Mouse (Mus musculus) neutrophil, adult 83 days (primary cell): ENCODE data around the gene Crocc. TPM values are rescaled to one million over a fixed set of nuclear protein-coding genes. Genes with fewer than 3 reads are reported as not detected.

Experiments
- total RNA-seq, 2 experiments: library from RNA; stranded (reverse); gene quantifications; one replicate each; pipeline ENCODE4 v1.2.4; 2023

The Crocc gene
- total RNA-seq, result 1 to 10 TPM; 6.6 to 8.0 TPM

GRCm38 (mm10) chr4:141060426-141061301, at the start of gene Crocc:
TSS of gene Crocc (minus strand) at chr4:141060550.

DNA sequence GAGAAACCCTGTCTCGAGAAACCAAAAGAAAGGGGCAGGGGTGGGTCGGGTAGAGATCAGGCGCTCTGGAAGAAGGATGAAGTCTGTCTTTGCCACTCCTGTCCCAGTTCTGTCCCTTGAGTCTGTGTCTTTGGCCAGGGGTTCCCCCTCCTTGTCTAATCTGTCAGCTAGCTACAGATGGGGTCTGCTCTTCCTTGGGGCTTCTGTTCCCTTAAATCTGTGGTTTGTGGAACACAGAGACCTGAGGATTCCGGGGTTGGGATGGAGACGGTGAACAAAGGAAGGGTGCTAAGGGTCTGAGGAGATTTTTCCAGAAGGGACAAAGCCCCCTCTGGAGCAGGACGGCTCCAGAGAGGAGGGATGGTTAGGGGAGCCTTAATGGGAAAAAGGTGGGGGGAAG, 27.7 kb upstream of the Crocc start, which contains the start of gene Spata21:
Gene Spata21 (plus strand): TSS at position 301 of the 400 bp plus-strand sequence.

GRCm38 (mm10) chr4:141077681-141078509, 17.5 kb upstream of the Crocc start, which contains the start of gene Necap2:
TSS of gene Necap2 (minus strand) at chr4:141078357.

GRCm38 (mm10) chr4:141010118-141010517, 50.2 kb downstream of the Crocc start, which contains the start of gene Mfap2:
TSS of gene Mfap2 (plus strand) at chr4:141010418.

DNA sequence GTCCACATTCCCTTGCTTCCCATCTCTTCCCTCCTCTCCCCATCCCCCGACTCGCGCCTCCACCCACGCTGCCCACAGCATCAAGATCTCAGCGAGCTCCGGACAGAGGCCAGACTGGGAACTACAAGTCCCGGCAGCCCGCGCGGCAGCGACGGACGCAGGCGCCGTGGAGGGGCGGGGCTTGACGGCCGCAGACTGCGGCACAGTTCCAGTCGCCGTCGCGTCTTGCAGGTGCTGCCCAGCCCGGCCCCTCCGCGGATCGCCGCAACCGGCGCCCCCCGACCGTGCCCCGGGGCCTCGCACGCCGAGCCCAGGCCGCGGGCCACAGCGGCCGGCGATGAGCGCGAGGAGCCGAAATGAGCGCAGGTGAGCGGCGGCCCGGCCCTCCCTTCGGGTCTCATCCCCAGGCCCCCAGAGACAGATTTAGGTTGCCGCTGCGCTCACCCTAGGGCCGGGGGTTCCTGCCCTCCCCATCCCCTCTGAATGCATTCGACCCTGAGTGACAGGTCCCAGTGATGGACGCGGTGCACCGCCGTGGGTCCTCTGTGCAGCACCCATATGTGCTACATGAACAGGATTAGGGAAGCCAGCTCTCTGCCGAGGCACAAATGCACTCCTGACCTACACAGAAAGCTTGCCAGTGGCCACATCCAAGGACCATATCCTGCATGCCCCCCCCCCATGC, 73.5 kb downstream of the Crocc start, which contains the start of gene Atp13a2:
Gene Atp13a2 (plus strand): TSS at position 163 of the 685 bp plus-strand sequence.

Other genes with a start within 250 kb of the Crocc start
- under 1 TPM; 0.57 to 0.68 TPM for gene Padi3, start 249.9 kb downstream of the Crocc start, total RNA-seq
- gene Padi1, start 214.8 kb downstream of the Crocc start, total RNA-seq, result not detected
- 10 to 100 TPM; 36.6 to 40.3 TPM for gene Padi2, start 154.2 kb downstream of the Crocc start, total RNA-seq
- gene Sdhb, start 99.3 kb downstream of the Crocc start, total RNA-seq, result 10 to 100 TPM; 85.3 to 91.5 TPM
- gene Atp13a2, start 73.7 kb downstream of the Crocc start, total RNA-seq, result 10 to 100 TPM; 46.0 to 47.3 TPM
- gene Mfap2, start 50.1 kb downstream of the Crocc start, total RNA-seq, result not detected
- gene Necap2, start 17.8 kb upstream of the Crocc start, total RNA-seq, result 10 to 100 TPM; 83.8 to 90.1 TPM
- not detected for gene Spata21, start 27.8 kb upstream of the Crocc start, total RNA-seq
- gene Szrd1, start 79.2 kb upstream of the Crocc start, total RNA-seq, result 10 to 100 TPM; 71.7 to 80.8 TPM
- 10 to 100 TPM; 19.1 to 25.2 TPM for gene Fbxo42, start 87.4 kb upstream of the Crocc start, total RNA-seq
- gene Rsg1, start 153.4 kb upstream of the Crocc start, total RNA-seq, result 1 to 10 TPM; 1.4 to 3.7 TPM
- not detected for gene Arhgef19, start 178.9 kb upstream of the Crocc start, total RNA-seq
- 1 to 10 TPM in 1 of 2 experiments, under 1 TPM in 1; 0.99 to 1.4 TPM for gene Epha2, start 240.7 kb upstream of the Crocc start, total RNA-seq